Mouse (Mus musculus): ENCODE data around the gene Plbd2. TPM values are rescaled to one million over a fixed set of nuclear protein-coding genes. Genes with fewer than 3 reads are reported as not detected.

Gene Plbd2
- polyA plus RNA-seq, 1 experiment from 2014 or later, result 37.6 TPM

DNA sequence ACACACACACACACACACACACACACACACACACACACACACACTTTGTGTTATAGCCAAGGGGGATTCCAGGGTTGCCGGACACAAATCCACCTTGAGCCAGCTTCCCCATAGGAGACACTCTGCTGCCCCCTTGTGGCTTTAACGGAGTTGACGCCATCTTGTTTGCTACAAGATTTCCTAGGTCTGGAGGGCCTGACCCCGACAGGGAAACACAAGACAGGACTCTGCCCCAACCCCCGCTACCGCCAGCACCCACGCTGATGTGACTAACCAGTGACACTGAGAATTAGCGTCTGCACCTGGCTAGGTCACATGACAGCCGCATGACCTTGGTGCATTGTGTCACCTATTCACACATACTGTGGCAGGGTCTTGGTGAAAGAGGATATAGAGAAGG is 45.8 kb downstream of the Plbd2 start:
- no peaks in the 10 kb centered on the region for H3K9me3 ChIP-seq (ENCODE audit: control insufficient read depth, low read length)
- ATAC-seq, result no peak; the same call in 1 of the 2 replicates
- no peak overlapping the region for H3K4me2 ChIP-seq (ENCODE audit: low read length)
- H3K4me1 ChIP-seq (ENCODE audit: control insufficient read depth, insufficient read depth, low read depth, low read length), result no peaks in the 10 kb centered on the region
- no peaks in the 10 kb centered on the region for H3K27me3 ChIP-seq (replicated peaks; ENCODE audit: control insufficient read depth, insufficient read depth, low read length)
- H3K27ac ChIP-seq (ENCODE audit: low read depth, low read length), result no peak overlapping the region
- H3K4me3 ChIP-seq (ENCODE audit: low read length), result no peak overlapping the region
- 7% methylated on average over 9 of the region's 9 CpGs for WGBS
- H3K9ac ChIP-seq (ENCODE audit: low read depth, low read length), result no peak overlapping the region
- H3K36me3 ChIP-seq (ENCODE audit: control insufficient read depth, insufficient read depth, low read length), result no peaks in the 10 kb centered on the region

DNA sequence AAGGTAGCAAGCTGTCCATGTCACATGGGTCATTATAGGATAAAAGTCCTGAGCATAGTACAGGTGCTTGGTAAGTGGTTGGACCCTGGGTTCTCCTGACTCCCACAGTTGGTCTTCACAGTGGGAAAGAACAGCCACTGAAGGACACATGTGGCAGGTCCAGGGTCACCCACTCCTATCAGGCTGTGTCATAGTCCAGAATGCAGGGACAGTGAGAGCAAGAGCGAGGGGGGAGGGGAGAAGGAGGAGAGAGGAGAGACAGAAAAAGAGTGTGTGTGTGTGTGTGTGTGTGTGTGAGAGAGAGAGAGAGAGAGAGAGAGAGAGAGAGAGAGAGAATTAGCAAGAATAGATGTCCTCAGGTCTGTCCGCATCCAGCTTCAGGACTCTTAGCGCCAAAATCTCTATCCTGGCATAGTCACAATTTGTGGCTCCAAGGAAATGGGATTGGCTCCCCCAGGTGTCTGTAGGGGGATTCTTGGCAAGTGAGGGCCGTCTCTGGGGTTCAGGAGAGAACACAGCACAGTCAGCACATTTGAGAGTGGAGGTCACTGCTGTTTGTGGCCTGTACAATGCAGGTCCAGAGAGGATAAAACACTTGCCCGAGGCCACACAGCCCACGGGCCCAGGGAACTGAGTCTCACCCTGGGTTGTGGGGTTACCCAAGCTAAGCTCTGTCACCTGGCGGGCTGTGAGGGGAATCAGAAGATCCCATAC is 46.4 kb downstream of the Plbd2 start:
- Histone ChIP-seq H3K9me3 (ENCODE audit: control insufficient read depth, low read length) (no peaks in the 10 kb centered on the region), H3K27me3 (replicated peaks; ENCODE audit: control insufficient read depth, insufficient read depth, low read length) (no peaks in the 10 kb centered on the region), H3K9ac (ENCODE audit: low read depth, low read length) (no peak overlapping the region), H3K4me2 (ENCODE audit: low read length) (no peak overlapping the region), H3K4me3 (ENCODE audit: low read length) (no peak overlapping the region), H3K27ac (ENCODE audit: low read depth, low read length) (no peak overlapping the region), H3K4me1 (ENCODE audit: control insufficient read depth, insufficient read depth, low read depth, low read length) (no peaks in the 10 kb centered on the region), H3K36me3 (ENCODE audit: control insufficient read depth, insufficient read depth, low read length) (no peaks in the 10 kb centered on the region)
- no peak for ATAC-seq
- 45% methylated on average over 7 of the region's 7 CpGs for WGBS

- H3K4me1 ChIP-seq (ENCODE audit: control insufficient read depth, insufficient read depth, low read depth, low read length), result no peaks in the 10 kb centered on the region
- H3K27ac ChIP-seq (ENCODE audit: low read depth, low read length), result no peak overlapping the region
- no peaks in the 10 kb centered on the region for H3K27me3 ChIP-seq (replicated peaks; ENCODE audit: control insufficient read depth, insufficient read depth, low read length)
- H3K9me3 ChIP-seq (ENCODE audit: control insufficient read depth, low read length), result no peaks in the 10 kb centered on the region
- 21% methylated on average over 1 of the region's 1 CpGs for WGBS
- H3K4me3 ChIP-seq (ENCODE audit: low read length), result no peak overlapping the region
- H3K4me2 ChIP-seq (ENCODE audit: low read length), result no peak overlapping the region
- no peaks in the 10 kb centered on the region for H3K36me3 ChIP-seq (ENCODE audit: control insufficient read depth, insufficient read depth, low read length)
- no peak for ATAC-seq
- H3K9ac ChIP-seq (ENCODE audit: low read depth, low read length), result no peak overlapping the region
These were observed 47.2 kb downstream of the Plbd2 start for GRCm38 (mm10) chr5:120456253-120456652.

GRCm38 (mm10) chr5:120454756-120455337 is 48.6 kb downstream of the Plbd2 start:
- no peaks in the 10 kb centered on the region for H3K36me3 ChIP-seq (ENCODE audit: control insufficient read depth, insufficient read depth, low read length)
- H3K27ac ChIP-seq (ENCODE audit: low read depth, low read length), result peak overlapping the region; percentile 31; the same call in 1 of the 2 replicates
- H3K27me3 ChIP-seq (replicated peaks; ENCODE audit: control insufficient read depth, insufficient read depth, low read length), result no peaks in the 10 kb centered on the region
- H3K4me2 ChIP-seq (ENCODE audit: low read length), result no peak overlapping the region
- ATAC-seq, result no peak
- H3K9ac ChIP-seq (ENCODE audit: low read depth, low read length), result no peak overlapping the region
- H3K4me3 ChIP-seq (ENCODE audit: low read length), result no peak overlapping the region
- no peaks in the 10 kb centered on the region for H3K9me3 ChIP-seq (ENCODE audit: control insufficient read depth, low read length)
- WGBS, result 59% methylated on average over 14 of the region's 14 CpGs
- H3K4me1 ChIP-seq (ENCODE audit: control insufficient read depth, insufficient read depth, low read depth, low read length), result no peaks in the 10 kb centered on the region

GRCm38 (mm10) chr5:120447305-120447704 is 56.1 kb downstream of the Plbd2 start:
- Histone ChIP-seq H3K9ac (ENCODE audit: low read depth, low read length) (no peak overlapping the region; the same call in 1 of the 2 replicates), H3K4me1 (ENCODE audit: control insufficient read depth, insufficient read depth, low read depth, low read length) (no peaks in the 10 kb centered on the region; the same call in 1 of the 2 replicates), H3K36me3 (ENCODE audit: control insufficient read depth, insufficient read depth, low read length) (no peaks in the 10 kb centered on the region), H3K27ac (ENCODE audit: low read depth, low read length) (no peak overlapping the region), H3K27me3 (replicated peaks; ENCODE audit: control insufficient read depth, insufficient read depth, low read length) (0 out of 2 replicates have a peak, but pooled peaks cover 2% of the 10 kb centered on the region), H3K4me3 (ENCODE audit: low read length) (no peak overlapping the region), H3K9me3 (ENCODE audit: control insufficient read depth, low read length) (no peaks in the 10 kb centered on the region), H3K4me2 (ENCODE audit: low read length) (no peak overlapping the region)
- no peak for ATAC-seq
- 43% methylated on average over 13 of the region's 13 CpGs for WGBS

GRCm38 (mm10) chr5:120440733-120441132 is 62.7 kb downstream of the Plbd2 start:
- Histone ChIP-seq H3K4me1 (ENCODE audit: control insufficient read depth, insufficient read depth, low read depth, low read length) (peaks cover 16% of the 10 kb centered on the region), H3K27ac (ENCODE audit: low read depth, low read length) (peak overlapping the region; percentile 86), H3K4me3 (ENCODE audit: low read length) (peak overlapping the region; percentile 33), H3K9me3 (ENCODE audit: control insufficient read depth, low read length) (no peaks in the 10 kb centered on the region), H3K4me2 (ENCODE audit: low read length) (peak overlapping the region; percentile 68), H3K9ac (ENCODE audit: low read depth, low read length) (no peak overlapping the region), H3K36me3 (ENCODE audit: control insufficient read depth, insufficient read depth, low read length) (no peaks in the 10 kb centered on the region), H3K27me3 (replicated peaks; ENCODE audit: control insufficient read depth, insufficient read depth, low read length) (peaks cover 15% of the 10 kb centered on the region)
- ATAC-seq, result peak; percentile 72
- WGBS, result 4% methylated on average over 12 of the region's 14 CpGs

DNA sequence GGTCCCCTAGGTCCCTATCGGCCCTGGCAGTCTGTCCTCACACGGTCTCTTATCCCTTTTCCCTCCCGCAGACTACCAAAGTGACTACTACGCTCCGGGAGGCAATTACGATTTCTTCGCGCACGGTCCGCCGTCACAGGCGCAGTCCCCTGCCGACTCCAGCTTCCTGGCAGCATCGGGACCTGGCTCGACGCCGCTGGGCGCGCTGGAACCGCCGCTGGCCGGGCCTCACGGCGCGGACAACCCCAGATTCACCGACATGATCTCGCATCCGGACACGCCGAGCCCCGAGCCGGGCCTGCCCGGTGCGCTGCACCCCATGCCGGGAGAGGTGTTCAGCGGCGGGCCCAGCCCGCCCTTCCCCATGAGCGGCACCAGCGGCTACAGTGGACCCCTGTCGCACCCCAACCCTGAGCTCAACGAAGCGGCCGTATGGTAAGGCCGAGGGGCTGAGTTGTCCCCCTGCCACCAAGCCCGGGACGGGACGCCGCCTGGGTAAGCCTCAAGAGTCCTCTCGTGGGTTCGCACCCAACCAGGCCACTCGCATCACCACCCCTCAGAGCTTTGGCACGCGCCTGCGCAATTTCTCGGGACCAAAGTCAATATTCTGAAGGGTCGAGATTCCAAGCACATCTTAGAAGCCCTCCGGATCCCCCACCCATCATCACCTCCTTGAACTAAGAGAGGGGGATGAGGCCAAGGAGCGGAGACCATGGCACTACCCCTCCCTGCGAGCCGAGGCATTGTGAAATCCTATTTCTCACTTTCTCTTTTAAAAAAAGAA is 63.3 kb downstream of the Plbd2 start:
- no peak for ATAC-seq
- WGBS, result 2% methylated on average over 55 of the region's 61 CpGs
- H3K27me3 ChIP-seq (replicated peaks; ENCODE audit: control insufficient read depth, insufficient read depth, low read length), result peaks cover 15% of the 10 kb centered on the region

DNA sequence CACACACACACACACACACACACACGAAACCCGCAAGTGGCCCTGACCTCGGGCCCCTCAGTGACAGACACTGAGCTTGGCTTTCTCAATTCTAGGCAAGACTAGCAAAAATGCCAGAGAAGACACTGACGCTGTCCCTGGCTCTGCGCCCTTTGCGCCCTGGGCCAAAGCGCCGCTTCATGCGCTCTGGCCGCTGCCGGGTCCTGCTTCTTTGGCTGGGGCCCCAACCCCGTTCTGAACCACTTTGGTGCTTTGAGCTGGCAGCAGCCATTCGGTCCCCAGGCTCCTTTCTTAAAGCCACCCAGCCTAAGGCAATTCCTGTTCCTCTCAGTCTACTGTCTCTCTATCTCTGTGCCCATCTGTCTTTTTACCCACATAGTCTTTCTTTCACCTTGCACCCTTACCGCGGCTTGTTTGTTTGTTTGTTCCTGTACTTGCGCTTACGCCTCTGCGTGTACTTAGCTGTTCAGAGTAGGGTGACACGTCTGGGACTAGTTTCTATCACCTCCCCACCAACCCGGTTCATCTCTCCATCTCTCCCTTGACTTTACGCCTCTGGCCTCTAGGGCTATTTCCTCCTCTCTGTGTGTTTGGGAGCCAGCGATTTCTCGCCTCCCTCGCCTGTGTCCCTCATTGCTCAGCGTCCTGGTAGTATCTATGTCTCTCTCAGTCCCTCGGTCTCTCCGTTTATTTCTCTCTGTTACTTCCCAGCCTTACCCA is 64.3 kb downstream of the Plbd2 start:
- Histone ChIP-seq H3K9ac (ENCODE audit: low read depth, low read length) (peak overlapping the region; percentile 66), H3K27ac (ENCODE audit: low read depth, low read length) (peak overlapping the region; percentile 86), H3K9me3 (ENCODE audit: control insufficient read depth, low read length) (no peaks in the 10 kb centered on the region), H3K4me1 (ENCODE audit: control insufficient read depth, insufficient read depth, low read depth, low read length) (peaks cover 16% of the 10 kb centered on the region), H3K4me2 (ENCODE audit: low read length) (peak overlapping the region; percentile 68), H3K27me3 (replicated peaks; ENCODE audit: control insufficient read depth, insufficient read depth, low read length) (peaks cover 18% of the 10 kb centered on the region), H3K4me3 (ENCODE audit: low read length) (peak overlapping the region; percentile 33), H3K36me3 (ENCODE audit: control insufficient read depth, insufficient read depth, low read length) (no peaks in the 10 kb centered on the region)
- 1% methylated on average over 27 of the region's 27 CpGs for WGBS
- ATAC-seq, result no peak

More for the DNA sequence above, 63.3 kb downstream of the Plbd2 start:
- Histone ChIP-seq H3K27ac (ENCODE audit: low read depth, low read length) (peak overlapping the region; percentile 86), H3K4me2 (ENCODE audit: low read length) (peak overlapping the region; percentile 68), H3K4me1 (ENCODE audit: control insufficient read depth, insufficient read depth, low read depth, low read length) (peaks cover 16% of the 10 kb centered on the region), H3K4me3 (ENCODE audit: low read length) (peak overlapping the region; percentile 33), H3K9me3 (ENCODE audit: control insufficient read depth, low read length) (no peaks in the 10 kb centered on the region), H3K36me3 (ENCODE audit: control insufficient read depth, insufficient read depth, low read length) (no peaks in the 10 kb centered on the region), H3K9ac (ENCODE audit: low read depth, low read length) (peak overlapping the region; percentile 66)
